Mouse (Mus musculus) forebrain, embryonic 13.5 days (tissue): ENCODE data around the gene Gadl1. TPM values are rescaled to one million over a fixed set of nuclear protein-coding genes. Genes with fewer than 3 reads are reported as not detected.

Experiments
- ATAC-seq: fragments of 200-750 bp; cut with Nextera tagmentation; 2 replicates; pipeline ENCODE4 v1.8.0; 2017
- H3K27ac ChIP-seq: fragments of 300-500 bp; sonication (generic); 2 replicates; pipeline ENCODE4 v1.5.1; 2015; ENCODE audit warnings: inconsistent platforms, mild to moderate bottlenecking, moderate library complexity
- H3K27me3 ChIP-seq: fragments of 300-500 bp; sonication (generic); 2 replicates; pipeline ENCODE4 v1.6.1; 2015; ENCODE audit warnings: mild to moderate bottlenecking, inconsistent platforms
- H3K36me3 ChIP-seq: fragments of 300-500 bp; sonication (generic); 2 replicates; pipeline ENCODE4 v1.6.1; 2015; ENCODE audit warnings: mild to moderate bottlenecking, inconsistent platforms; ENCODE audit not compliant: poor library complexity, severe bottlenecking
- H3K4me1 ChIP-seq: fragments of 300-500 bp; sonication (generic); 2 replicates; pipeline ENCODE4 v1.6.1; 2015; ENCODE audit warnings: inconsistent platforms
- H3K4me2 ChIP-seq: fragments of 300-500 bp; sonication (generic); 2 replicates; pipeline ENCODE4 v1.6.1; 2015; ENCODE audit warnings: inconsistent platforms, mild to moderate bottlenecking, moderate library complexity
- H3K4me3 ChIP-seq: fragments of 300-500 bp; sonication (generic); 2 replicates; pipeline ENCODE4 v1.5.1; 2015; ENCODE audit warnings: mild to moderate bottlenecking, inconsistent platforms
- H3K9ac ChIP-seq: fragments of 300-500 bp; sonication (generic); 2 replicates; pipeline ENCODE4 v1.6.1; 2015; ENCODE audit warnings: mild to moderate bottlenecking, inconsistent platforms
- H3K9me3 ChIP-seq: fragments of 300-500 bp; sonication (generic); replicated peaks from 2 replicates; pipeline ENCODE4 v1.6.1; 2016; ENCODE audit warnings: inconsistent platforms
- WGBS: fragments of 180-500 bp; shearing (Covaris S2); methylation state at CpG from one replicate; pipeline ENCODE4 v1.1.7; 2015; 5-methylcytosine and 5-hydroxymethylcytosine counted together
- polyA plus RNA-seq: library from polyadenylated mRNA; unstranded; fragments of >200 nt; fragmentation: Nextera tagmentation; extraction: Ambion mirVana; gene quantifications from 2 replicates; pipeline ENCODE4 v1.2.1, GENCODE M21; 2015

Gene Gadl1
- polyA plus RNA-seq, 1 experiment from 2014 or later: 0.30 TPM

- Histone ChIP-seq H3K4me1 (no peaks in the 10 kb centered on the region), H3K9ac (no peak overlapping the region), H3K9me3 (no peaks in the 10 kb centered on the region), H3K36me3 (no peaks in the 10 kb centered on the region), H3K4me3 (no peak overlapping the region), H3K4me2 (0 out of 2 replicates have a peak overlapping the region, but pooled peaks have one; percentile 4), H3K27ac (no peak overlapping the region), H3K27me3 (no peaks in the 10 kb centered on the region)
- ATAC-seq: no peak
- WGBS: 11% methylated on average over 15 of the region's 15 CpGs
Measured at GRCm38 (mm10) chr9:115908325-115908724, 930 bp upstream of the Gadl1 start.

- H3K4me2 ChIP-seq: no peak overlapping the region
- H3K4me1 ChIP-seq: no peaks in the 10 kb centered on the region
- no peak for ATAC-seq
- no peaks in the 10 kb centered on the region for H3K9me3 ChIP-seq
- H3K36me3 ChIP-seq: no peaks in the 10 kb centered on the region
- H3K27me3 ChIP-seq: no peaks in the 10 kb centered on the region
- H3K27ac ChIP-seq: no peak overlapping the region
- WGBS: 79% methylated on average over 7 of the region's 7 CpGs
- no peak overlapping the region for H3K9ac ChIP-seq
- H3K4me3 ChIP-seq: no peak overlapping the region
Measured at GRCm38 (mm10) chr9:115914006-115914405, 4.8 kb downstream of the Gadl1 start.

- Histone ChIP-seq H3K4me2 (no peak overlapping the region), H3K9me3 (no peaks in the 10 kb centered on the region), H3K4me1 (no peaks in the 10 kb centered on the region), H3K36me3 (no peaks in the 10 kb centered on the region), H3K27ac (no peak overlapping the region), H3K27me3 (no peaks in the 10 kb centered on the region), H3K9ac (no peak overlapping the region), H3K4me3 (no peak overlapping the region)
- WGBS: 58% methylated on average over 14 of the region's 14 CpGs
- ATAC-seq: no peak
Measured at GRCm38 (mm10) chr9:115915586-115916270, 6.5 kb downstream of the Gadl1 start.

- Histone ChIP-seq H3K4me2 (no peak overlapping the region), H3K27me3 (no peaks in the 10 kb centered on the region), H3K9ac (no peak overlapping the region), H3K36me3 (no peaks in the 10 kb centered on the region), H3K27ac (no peak overlapping the region), H3K9me3 (no peaks in the 10 kb centered on the region), H3K4me1 (no peaks in the 10 kb centered on the region), H3K4me3 (no peak overlapping the region)
- 92% methylated on average over 3 of the region's 3 CpGs for WGBS
- ATAC-seq: no peak
Measured at GRCm38 (mm10) chr9:115919736-115920135, 10.5 kb downstream of the Gadl1 start.

GRCm38 (mm10) chr9:115922662-115923061 lies 13.4 kb downstream of the Gadl1 start:
- 79% methylated on average over 10 of the region's 10 CpGs for WGBS
- Histone ChIP-seq H3K9me3 (no peaks in the 10 kb centered on the region), H3K9ac (no peak overlapping the region), H3K27ac (no peak overlapping the region), H3K4me1 (no peaks in the 10 kb centered on the region), H3K36me3 (no peaks in the 10 kb centered on the region), H3K27me3 (no peaks in the 10 kb centered on the region), H3K4me3 (no peak overlapping the region), H3K4me2 (no peak overlapping the region)
- ATAC-seq: no peak

GRCm38 (mm10) chr9:115924094-115924493 lies 14.8 kb downstream of the Gadl1 start:
- no peak overlapping the region for H3K27ac ChIP-seq
- WGBS: 96% methylated on average over 1 of the region's 1 CpGs
- H3K4me3 ChIP-seq: no peak overlapping the region
- H3K4me1 ChIP-seq: no peaks in the 10 kb centered on the region
- ATAC-seq: no peak
- H3K9me3 ChIP-seq: no peaks in the 10 kb centered on the region
- no peaks in the 10 kb centered on the region for H3K36me3 ChIP-seq
- no peaks in the 10 kb centered on the region for H3K27me3 ChIP-seq
- H3K9ac ChIP-seq: no peak overlapping the region
- no peak overlapping the region for H3K4me2 ChIP-seq

GRCm38 (mm10) chr9:115931803-115932202 lies 22.5 kb downstream of the Gadl1 start:
- no peak for ATAC-seq
- no peaks in the 10 kb centered on the region for H3K36me3 ChIP-seq
- no peak overlapping the region for H3K4me2 ChIP-seq
- H3K9ac ChIP-seq: no peak overlapping the region
- no peaks in the 10 kb centered on the region for H3K9me3 ChIP-seq
- H3K4me1 ChIP-seq: peaks cover 10% of the 10 kb centered on the region; the same call in 1 of the 2 replicates
- H3K27me3 ChIP-seq: no peaks in the 10 kb centered on the region
- 85% methylated on average over 2 of the region's 2 CpGs for WGBS
- H3K4me3 ChIP-seq: no peak overlapping the region
- no peak overlapping the region for H3K27ac ChIP-seq

- ATAC-seq: no peak
- Histone ChIP-seq H3K4me1 (peaks cover 10% of the 10 kb centered on the region; the same call in 1 of the 2 replicates), H3K4me2 (no peak overlapping the region), H3K27me3 (no peaks in the 10 kb centered on the region), H3K9ac (no peak overlapping the region), H3K36me3 (no peaks in the 10 kb centered on the region), H3K4me3 (no peak overlapping the region), H3K27ac (no peak overlapping the region), H3K9me3 (no peaks in the 10 kb centered on the region)
- WGBS: 90% methylated on average over 4 of the region's 4 CpGs
Measured at GRCm38 (mm10) chr9:115932741-115933140, 23.5 kb downstream of the Gadl1 start.

- Histone ChIP-seq H3K27ac (no peak overlapping the region), H3K27me3 (no peaks in the 10 kb centered on the region), H3K36me3 (no peaks in the 10 kb centered on the region), H3K9me3 (no peaks in the 10 kb centered on the region), H3K4me3 (no peak overlapping the region), H3K4me1 (peaks cover 10% of the 10 kb centered on the region; the same call in 1 of the 2 replicates), H3K4me2 (no peak overlapping the region), H3K9ac (no peak overlapping the region)
- ATAC-seq: no peak
- WGBS: 34% methylated on average over 7 of the region's 7 CpGs
Measured at GRCm38 (mm10) chr9:115933243-115933964, 24.1 kb downstream of the Gadl1 start.

- peaks cover 10% of the 10 kb centered on the region; the same call in 1 of the 2 replicates for H3K4me1 ChIP-seq
- H3K9me3 ChIP-seq: no peaks in the 10 kb centered on the region
- H3K4me2 ChIP-seq: no peak overlapping the region
- 95% methylated on average over 11 of the region's 11 CpGs for WGBS
- H3K4me3 ChIP-seq: no peak overlapping the region
- no peak overlapping the region for H3K27ac ChIP-seq
- H3K36me3 ChIP-seq: no peaks in the 10 kb centered on the region
- H3K27me3 ChIP-seq: no peaks in the 10 kb centered on the region
- H3K9ac ChIP-seq: no peak overlapping the region
- ATAC-seq: no peak
Measured at GRCm38 (mm10) chr9:115934288-115934687, 25.0 kb downstream of the Gadl1 start.

- Histone ChIP-seq H3K36me3 (no peaks in the 10 kb centered on the region), H3K27me3 (no peaks in the 10 kb centered on the region), H3K4me1 (peaks cover 10% of the 10 kb centered on the region; the same call in 1 of the 2 replicates), H3K27ac (no peak overlapping the region), H3K4me2 (no peak overlapping the region), H3K9ac (no peak overlapping the region), H3K4me3 (no peak overlapping the region), H3K9me3 (no peaks in the 10 kb centered on the region)
- no peak for ATAC-seq
- 80% methylated on average over 2 of the region's 2 CpGs for WGBS
Measured at GRCm38 (mm10) chr9:115936350-115936749, 27.1 kb downstream of the Gadl1 start.

GRCm38 (mm10) chr9:115937915-115938314 lies 28.7 kb downstream of the Gadl1 start:
- ATAC-seq: no peak
- no peak overlapping the region for H3K27ac ChIP-seq
- no peak overlapping the region for H3K4me3 ChIP-seq
- H3K9ac ChIP-seq: no peak overlapping the region
- WGBS: 95% methylated on average over 5 of the region's 5 CpGs
- peaks cover 17% of the 10 kb centered on the region for H3K4me1 ChIP-seq
- H3K4me2 ChIP-seq: no peak overlapping the region
- H3K36me3 ChIP-seq: no peaks in the 10 kb centered on the region
- H3K9me3 ChIP-seq: no peaks in the 10 kb centered on the region
- H3K27me3 ChIP-seq: no peaks in the 10 kb centered on the region
